Mouse (Mus musculus): ENCODE data around the gene Nutm2. TPM values are rescaled to one million over a fixed set of nuclear protein-coding genes. Genes with fewer than 3 reads are reported as not detected.
"Not testable (repeated sequence)": the region's sequence is repeated elsewhere in the genome, so short reads cannot be mapped to it uniquely, and the experiment has no call there.

The Nutm2 gene
- polyA plus RNA-seq (2015; fragmentation: Nextera tagmentation; extraction: Ambion mirVana): not detected in 2 replicates

DNA sequence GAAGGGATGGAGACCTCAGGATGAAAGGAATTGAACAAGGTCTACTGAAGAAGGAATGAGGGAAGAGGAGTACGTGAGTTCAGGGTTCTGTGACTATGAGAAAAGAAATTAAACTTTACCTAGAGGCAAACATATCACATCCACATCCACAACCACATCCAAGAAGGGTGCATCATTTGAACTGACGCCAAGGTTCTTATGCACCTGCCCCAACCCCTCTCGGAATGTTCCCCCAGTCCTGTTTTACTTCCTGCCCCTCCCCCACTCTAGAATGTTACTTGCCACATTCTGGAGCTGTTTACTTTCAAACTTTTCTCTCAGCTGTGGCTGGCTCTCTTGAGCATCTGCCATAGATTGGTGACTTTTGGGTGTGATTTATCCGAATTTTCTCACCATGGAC lies at the start of gene Nutm2:
Nutm2 (plus strand) TSS at position 301 of the 400 bp plus-strand sequence.
- Histone ChIP-seq H3K4me2 (ENCODE audit: low read depth, low read length) (no peak within 1 kb of the TSS), H3K27me3 (ENCODE audit: control insufficient read depth, insufficient read depth, low read depth, low read length) (no peaks in the 10 kb centered on the region), H3K4me1 (ENCODE audit: control insufficient read depth, low read depth, low read length) (no peaks in the 10 kb centered on the region), H3K9me3 (replicated peaks; ENCODE audit: control insufficient read depth, low read length) (no peaks in the 10 kb centered on the region), H3K9ac (ENCODE audit: low read depth, low read length) (no peak within 1 kb of the TSS), H3K36me3 (ENCODE audit: control insufficient read depth, insufficient read depth) (no peaks in the 10 kb centered on the region), H3K4me3 (ENCODE audit: low read depth, low read length) (no peak within 1 kb of the TSS), H3K27ac (ENCODE audit: low read length) (no peak within 1 kb of the TSS)
- WGBS (ENCODE audit: insufficient replicate concordance): 51% methylated on average over 4 of the region's 4 CpGs
- ATAC-seq (ENCODE audit: low read depth): no peak

DNA sequence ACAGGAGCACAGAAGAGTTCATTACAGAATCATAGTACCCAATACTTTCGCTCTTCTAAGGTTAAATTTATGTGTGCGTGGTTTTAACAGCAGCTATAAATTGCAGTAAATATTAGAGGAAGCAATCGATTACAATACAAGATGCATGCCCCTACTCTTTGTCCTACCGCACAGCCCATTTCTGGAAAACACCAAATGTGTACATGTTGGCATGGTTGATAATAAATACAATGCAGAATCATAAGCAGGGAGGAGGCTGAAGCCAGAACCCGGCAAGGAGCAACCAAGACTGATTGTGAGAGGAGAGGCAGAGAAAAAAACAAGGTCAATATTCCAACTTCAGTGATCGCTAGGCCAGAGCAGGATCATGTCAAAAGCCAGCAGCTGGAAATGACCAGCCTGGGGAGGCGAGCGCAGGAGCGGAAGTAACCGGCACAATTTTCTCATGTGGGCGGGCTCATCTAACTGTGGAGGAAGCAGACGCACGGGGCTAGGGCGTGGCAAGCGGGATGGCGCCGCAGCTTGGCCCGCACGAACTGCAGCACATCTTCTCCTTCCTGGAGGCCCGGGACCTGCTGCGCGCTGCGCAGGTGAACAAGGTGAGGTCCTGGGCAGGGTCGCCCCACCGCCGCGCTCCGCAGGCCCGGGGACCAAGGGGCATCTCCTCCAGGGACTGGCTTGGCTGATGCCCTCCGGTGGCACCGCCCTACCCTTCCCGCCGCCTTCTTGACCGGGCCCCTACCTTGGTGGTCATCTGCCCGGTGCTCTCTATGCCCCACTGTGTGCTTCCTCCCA lies 49.5 kb upstream of the Nutm2 start, which contains the start of gene Fbxw17:
Fbxw17 (plus strand) TSS at position 476 of the 795 bp plus-strand sequence.
- WGBS (ENCODE audit: insufficient replicate concordance): 10% methylated on average over 30 of the region's 35 CpGs
- no peak within 1 kb of the TSS for H3K27ac ChIP-seq (ENCODE audit: low read length)
- peak within 1 kb of the TSS; percentile 68 for H3K4me2 ChIP-seq (ENCODE audit: low read depth, low read length)
- H3K36me3 ChIP-seq (ENCODE audit: control insufficient read depth, insufficient read depth): no peaks in the 10 kb centered on the region
- H3K9ac ChIP-seq (ENCODE audit: low read depth, low read length): peak within 1 kb of the TSS; percentile 62
- ATAC-seq (ENCODE audit: low read depth): peak; percentile 76
- peak within 1 kb of the TSS; percentile 69 for H3K4me3 ChIP-seq (ENCODE audit: low read depth, low read length)
- no peaks in the 10 kb centered on the region for H3K9me3 ChIP-seq (replicated peaks; ENCODE audit: control insufficient read depth, low read length)
- no peaks in the 10 kb centered on the region; the same call in 1 of the 2 replicates for H3K4me1 ChIP-seq (ENCODE audit: control insufficient read depth, low read depth, low read length)
- no peaks in the 10 kb centered on the region for H3K27me3 ChIP-seq (ENCODE audit: control insufficient read depth, insufficient read depth, low read depth, low read length)

- ATAC-seq (ENCODE audit: low read depth): no peak
- Histone ChIP-seq H3K4me2 (ENCODE audit: low read depth, low read length) (peak overlapping the region; percentile 68), H3K27ac (ENCODE audit: low read length) (no peak overlapping the region), H3K4me3 (ENCODE audit: low read depth, low read length) (peak overlapping the region; percentile 69), H3K36me3 (ENCODE audit: control insufficient read depth, insufficient read depth) (no peaks in the 10 kb centered on the region), H3K27me3 (ENCODE audit: control insufficient read depth, insufficient read depth, low read depth, low read length) (no peaks in the 10 kb centered on the region), H3K9ac (ENCODE audit: low read depth, low read length) (peak overlapping the region; percentile 62), H3K4me1 (ENCODE audit: control insufficient read depth, low read depth, low read length) (no peaks in the 10 kb centered on the region; the same call in 1 of the 2 replicates), H3K9me3 (replicated peaks; ENCODE audit: control insufficient read depth, low read length) (no peaks in the 10 kb centered on the region)
- WGBS (ENCODE audit: insufficient replicate concordance): 40% methylated on average over 3 of the region's 3 CpGs
Observed at GRCm38 (mm10) chr13:50418421-50418820, 48.7 kb upstream of the Nutm2 start.

GRCm38 (mm10) chr13:50423625-50424209 lies 43.4 kb upstream of the Nutm2 start:
- no peak for ATAC-seq (ENCODE audit: low read depth)
- Histone ChIP-seq H3K27me3 (ENCODE audit: control insufficient read depth, insufficient read depth, low read depth, low read length) (no peaks in the 10 kb centered on the region), H3K9ac (ENCODE audit: low read depth, low read length) (no peak overlapping the region), H3K4me2 (ENCODE audit: low read depth, low read length) (no peak overlapping the region), H3K36me3 (ENCODE audit: control insufficient read depth, insufficient read depth) (no peaks in the 10 kb centered on the region), H3K27ac (ENCODE audit: low read length) (no peak overlapping the region), H3K4me1 (ENCODE audit: control insufficient read depth, low read depth, low read length) (no peaks in the 10 kb centered on the region), H3K9me3 (replicated peaks; ENCODE audit: control insufficient read depth, low read length) (no peaks in the 10 kb centered on the region), H3K4me3 (ENCODE audit: low read depth, low read length) (no peak overlapping the region)
- WGBS (ENCODE audit: insufficient replicate concordance): 70% methylated on average over 8 of the region's 8 CpGs

DNA sequence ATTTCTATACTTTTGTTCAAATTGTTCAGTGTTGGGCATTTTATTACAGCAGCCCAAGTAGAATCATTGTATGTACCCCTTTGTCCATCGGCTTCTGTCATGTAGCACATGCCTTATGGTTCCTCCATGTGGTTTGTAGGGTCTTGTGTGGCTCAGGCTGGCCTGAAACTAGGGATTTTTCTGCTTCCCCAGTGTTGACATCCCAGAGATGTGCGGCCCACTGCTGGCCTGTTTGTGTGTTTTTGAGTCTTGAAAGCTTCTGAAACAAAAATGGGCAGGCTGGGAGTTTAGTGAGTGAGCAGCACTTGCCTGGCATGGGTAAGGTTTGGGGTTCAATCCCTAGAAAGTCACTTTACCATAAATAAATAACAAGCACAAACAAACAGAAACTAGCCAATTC lies 42.6 kb upstream of the Nutm2 start:
- Histone ChIP-seq H3K4me1 (ENCODE audit: control insufficient read depth, low read depth, low read length) (no peaks in the 10 kb centered on the region), H3K9me3 (replicated peaks; ENCODE audit: control insufficient read depth, low read length) (no peaks in the 10 kb centered on the region), H3K27ac (ENCODE audit: low read length) (no peak overlapping the region), H3K36me3 (ENCODE audit: control insufficient read depth, insufficient read depth) (no peaks in the 10 kb centered on the region), H3K4me2 (ENCODE audit: low read depth, low read length) (no peak overlapping the region), H3K27me3 (ENCODE audit: control insufficient read depth, insufficient read depth, low read depth, low read length) (no peaks in the 10 kb centered on the region), H3K4me3 (ENCODE audit: low read depth, low read length) (no peak overlapping the region), H3K9ac (ENCODE audit: low read depth, low read length) (no peak overlapping the region)
- WGBS (ENCODE audit: insufficient replicate concordance): 60% methylated on average over 2 of the region's 2 CpGs
- ATAC-seq (ENCODE audit: low read depth): no peak

- no peaks in the 10 kb centered on the region for H3K36me3 ChIP-seq (ENCODE audit: control insufficient read depth, insufficient read depth)
- no peak overlapping the region for H3K27ac ChIP-seq (ENCODE audit: low read length)
- peak; percentile 54; the same call in 1 of the 2 replicates for ATAC-seq (ENCODE audit: low read depth)
Observed at GRCm38 (mm10) chr13:50426686-50427085, 40.4 kb upstream of the Nutm2 start.

DNA sequence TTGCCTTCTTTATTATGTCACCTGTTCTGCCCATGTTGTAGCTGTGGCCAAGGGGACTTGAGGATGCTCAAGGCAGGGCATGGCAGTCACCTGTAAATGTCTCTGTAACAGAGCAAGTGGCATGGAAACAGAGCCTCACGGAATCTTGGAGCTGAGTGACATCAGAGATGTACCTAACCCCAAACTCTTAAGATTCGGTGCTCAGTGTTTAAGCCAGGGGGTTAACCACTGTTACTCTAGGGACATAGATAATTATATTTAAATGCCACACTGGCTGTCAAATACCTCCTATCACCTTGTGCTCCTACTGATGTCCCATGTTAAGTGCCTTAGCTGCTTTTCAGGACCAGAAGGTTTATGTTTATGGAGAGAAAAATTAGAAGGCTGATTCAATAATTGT lies 23.3 kb upstream of the Nutm2 start, which contains the start of gene Gm47429:
Gm47429 (minus strand) TSS at position 101 of the 400 bp plus-strand sequence.
- Histone ChIP-seq H3K36me3 (ENCODE audit: control insufficient read depth, insufficient read depth) (no peaks in the 10 kb centered on the region), H3K27me3 (ENCODE audit: control insufficient read depth, insufficient read depth, low read depth, low read length) (no peaks in the 10 kb centered on the region)
- 63% methylated on average over 2 of the region's 2 CpGs for WGBS (ENCODE audit: insufficient replicate concordance)

More at GRCm38 (mm10) chr13:50426686-50427085, 40.4 kb upstream of the Nutm2 start:
- Histone ChIP-seq H3K4me3 (ENCODE audit: low read depth, low read length) (no peak overlapping the region), H3K9me3 (replicated peaks; ENCODE audit: control insufficient read depth, low read length) (no peaks in the 10 kb centered on the region), H3K9ac (ENCODE audit: low read depth, low read length) (no peak overlapping the region), H3K27me3 (ENCODE audit: control insufficient read depth, insufficient read depth, low read depth, low read length) (no peaks in the 10 kb centered on the region), H3K4me2 (ENCODE audit: low read depth, low read length) (no peak overlapping the region), H3K4me1 (ENCODE audit: control insufficient read depth, low read depth, low read length) (no peaks in the 10 kb centered on the region)
- 54% methylated on average over 4 of the region's 4 CpGs for WGBS (ENCODE audit: insufficient replicate concordance)

DNA sequence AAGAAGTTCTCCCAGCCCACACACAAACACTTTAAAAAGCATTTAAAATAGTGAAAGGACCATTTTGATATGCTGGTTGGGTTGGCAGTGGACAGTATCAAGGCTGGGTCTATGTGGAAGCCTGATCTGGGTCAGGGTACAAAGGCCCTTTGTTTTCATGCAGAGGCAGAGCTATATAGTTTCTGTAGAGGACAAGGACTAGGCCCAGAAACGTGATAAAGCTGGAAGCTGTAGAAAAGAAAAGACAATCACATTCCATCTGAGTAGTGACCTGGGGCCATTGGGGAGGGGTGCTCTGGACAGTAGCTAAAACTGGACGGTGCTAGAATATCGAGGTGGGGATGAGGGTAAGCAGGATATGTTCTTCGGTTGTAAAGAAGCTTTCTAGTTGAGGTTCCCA lies 21.8 kb upstream of the Nutm2 start:
- H3K9ac ChIP-seq (ENCODE audit: low read depth, low read length): no peak overlapping the region
- no peak overlapping the region for H3K4me3 ChIP-seq (ENCODE audit: low read depth, low read length)
- no peak overlapping the region for H3K27ac ChIP-seq (ENCODE audit: low read length)
- H3K27me3 ChIP-seq (ENCODE audit: control insufficient read depth, insufficient read depth, low read depth, low read length): no peaks in the 10 kb centered on the region
- no peaks in the 10 kb centered on the region for H3K36me3 ChIP-seq (ENCODE audit: control insufficient read depth, insufficient read depth)
- H3K4me2 ChIP-seq (ENCODE audit: low read depth, low read length): no peak overlapping the region
- no peak for ATAC-seq (ENCODE audit: low read depth)
- H3K4me1 ChIP-seq (ENCODE audit: control insufficient read depth, low read depth, low read length): no peaks in the 10 kb centered on the region
- 55% methylated on average over 4 of the region's 4 CpGs for WGBS (ENCODE audit: insufficient replicate concordance)
- H3K9me3 ChIP-seq (replicated peaks; ENCODE audit: control insufficient read depth, low read length): no peaks in the 10 kb centered on the region

More for the DNA sequence above, 23.3 kb upstream of the Nutm2 start, which contains the start of gene Gm47429:
- Histone ChIP-seq H3K4me1 (ENCODE audit: control insufficient read depth, low read depth, low read length) (no peaks in the 10 kb centered on the region), H3K4me3 (ENCODE audit: low read depth, low read length) (no peak within 1 kb of the TSS), H3K4me2 (ENCODE audit: low read depth, low read length) (no peak within 1 kb of the TSS), H3K9ac (ENCODE audit: low read depth, low read length) (no peak within 1 kb of the TSS), H3K27ac (ENCODE audit: low read length) (no peak within 1 kb of the TSS), H3K9me3 (replicated peaks; ENCODE audit: control insufficient read depth, low read length) (no peaks in the 10 kb centered on the region)
- ATAC-seq (ENCODE audit: low read depth): no peak

- not testable (repeated sequence) for H3K36me3 ChIP-seq (ENCODE audit: control insufficient read depth, insufficient read depth); H3K4me2 ChIP-seq (ENCODE audit: low read depth, low read length); ATAC-seq (ENCODE audit: low read depth); H3K9ac ChIP-seq (ENCODE audit: low read depth, low read length); H3K4me3 ChIP-seq (ENCODE audit: low read depth, low read length); H3K27me3 ChIP-seq (ENCODE audit: control insufficient read depth, insufficient read depth, low read depth, low read length); H3K27ac ChIP-seq (ENCODE audit: low read length); H3K9me3 ChIP-seq (replicated peaks; ENCODE audit: control insufficient read depth, low read length); H3K4me1 ChIP-seq (ENCODE audit: control insufficient read depth, low read depth, low read length)
- 55% methylated on average over 9 of the region's 9 CpGs for WGBS (ENCODE audit: insufficient replicate concordance)
Observed at GRCm38 (mm10) chr13:50452266-50452665, 14.8 kb upstream of the Nutm2 start.
